Mouse (Mus musculus) small intestine, adult 2 months (tissue): ENCODE data around the gene Cdip1.

ENCODE experiments used
- CTCF ChIP-seq: fragments of 200-500 bp; IDR thresholded peaks from 2 replicates; pipeline ENCODE4 v1.5.1; 2012; ENCODE audit warnings: low read depth, mild to moderate bottlenecking, control low read depth, inconsistent platforms, low read length, moderate library complexity, mixed read lengths; ENCODE audit not compliant: insufficient replicate concordance, insufficient read length; ENCODE audit errors: extremely low read depth
- POLR2A ChIP-seq: fragments of 200-500 bp; IDR thresholded peaks from 2 replicates; pipeline ENCODE4 v1.6.1; 2012; ENCODE audit warnings: low read depth, mild to moderate bottlenecking, control low read depth, inconsistent platforms, low read length, moderate library complexity

DNA sequence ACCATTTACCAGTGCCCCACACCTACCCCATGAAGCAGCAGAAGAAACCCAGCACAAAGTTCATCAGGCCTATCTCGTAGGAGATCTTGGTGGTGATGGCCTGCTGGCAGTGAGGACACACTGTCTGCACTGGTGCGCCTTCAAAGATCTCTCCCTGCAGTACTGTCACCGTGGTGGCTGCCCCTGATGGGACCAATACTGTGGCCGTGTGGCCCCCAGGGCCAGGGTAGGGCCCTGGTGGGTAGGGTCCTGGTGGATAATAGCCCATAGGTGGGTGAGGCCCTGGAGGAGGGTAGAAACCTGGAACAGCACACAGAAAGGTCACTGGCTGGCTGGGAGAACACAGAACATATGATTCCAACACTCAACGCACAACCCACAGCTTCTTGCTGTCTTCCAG, 21.4 kb downstream of the Cdip1 start:
- no peak for TF ChIP-seq POLR2A
- TF ChIP-seq CTCF = no peak
